Mouse (Mus musculus) naive thymus-derived CD4-positive, alpha-beta T cell, adult 2 months (primary cell): ENCODE measurements at regions not wholly inside any gene's neighbourhood (a gene's known extent, or its start where the extent isn't known, plus 50 kb on each side); places are given as distances from the start of the nearest gene placed in this dataset.

Experiments
- DNase-seq: peaks from one replicate; pipeline ENCODE4 v3.0.0-alpha.2; 2011; ENCODE audit warnings: low read depth

- DNase-seq = no peak
Measured at GRCm38 (mm10) chr7:117875241-117875640, 240.7 kb downstream of the Rps15a start.

- no peak for DNase-seq
Measured at GRCm38 (mm10) chr7:117859419-117859818, 256.6 kb downstream of the Rps15a start.

- no peak for DNase-seq
Measured at GRCm38 (mm10) chr7:117855955-117856354, 260.0 kb downstream of the Rps15a start.

GRCm38 (mm10) chr7:117853716-117854115 is 262.3 kb downstream of the Rps15a start:
- no peak for DNase-seq

- no peak for DNase-seq
Measured at GRCm38 (mm10) chr7:117852866-117853265, 263.1 kb downstream of the Rps15a start.

- DNase-seq = no peak
Measured at GRCm38 (mm10) chr7:117850822-117851221, 265.2 kb downstream of the Rps15a start.

GRCm38 (mm10) chr7:117846041-117846440 is 269.9 kb downstream of the Rps15a start:
- DNase-seq = no peak

- no peak for DNase-seq
Measured at GRCm38 (mm10) chr7:117842780-117843179, 273.2 kb downstream of the Rps15a start.

GRCm38 (mm10) chr7:117795035-117795434 is 321.0 kb downstream of the Rps15a start:
- DNase-seq = no peak

GRCm38 (mm10) chr7:117793991-117794390 is 322.0 kb downstream of the Rps15a start:
- no peak for DNase-seq

- no peak for DNase-seq
Measured at GRCm38 (mm10) chr7:117792456-117792855, 323.5 kb downstream of the Rps15a start.

GRCm38 (mm10) chr7:117778996-117779395 is 337.0 kb downstream of the Rps15a start:
- DNase-seq = no peak

- DNase-seq = no peak
Measured at GRCm38 (mm10) chr7:117777921-117778320, 338.1 kb downstream of the Rps15a start.

GRCm38 (mm10) chr7:117771836-117772235 is 344.2 kb downstream of the Rps15a start:
- no peak for DNase-seq

- no peak for DNase-seq
Measured at GRCm38 (mm10) chr7:117759506-117759905, 356.5 kb downstream of the Rps15a start.

GRCm38 (mm10) chr7:117757033-117757432 is 359.0 kb downstream of the Rps15a start:
- DNase-seq = no peak

- no peak for DNase-seq
Measured at GRCm38 (mm10) chr7:117755830-117756229, 360.2 kb downstream of the Rps15a start.

GRCm38 (mm10) chr7:117753296-117753695 is 362.7 kb downstream of the Rps15a start:
- DNase-seq = no peak

- no peak for DNase-seq
Measured at GRCm38 (mm10) chr7:117752302-117753185, 363.4 kb downstream of the Rps15a start.

GRCm38 (mm10) chr7:117747991-117748390 is 367.2 kb downstream of the Xylt1 start:
- DNase-seq = no peak

GRCm38 (mm10) chr7:117746393-117746792 is 365.6 kb downstream of the Xylt1 start:
- DNase-seq = no peak

GRCm38 (mm10) chr7:117739706-117740105 is 358.9 kb downstream of the Xylt1 start:
- no peak for DNase-seq

- no peak for DNase-seq
Measured at GRCm38 (mm10) chr7:117735699-117736020, 354.9 kb downstream of the Xylt1 start.
